Mouse (Mus musculus) layer of hippocampus, adult 9-11 months (tissue): ENCODE measurements around the gene Coro2a.
A peak's percentile ranks its signal among the peaks of the same experiment; 100 is the strongest.

ENCODE experiments used
- DNase-seq: peaks from one replicate; pipeline ENCODE4 v3.0.0; 2022

Coro2a gene

GRCm38 (mm10) chr4:46555762-46556161 is 46.2 kb downstream of the Coro2a start:
- no peak for DNase-seq

GRCm38 (mm10) chr4:46554295-46555069 is 47.5 kb downstream of the Coro2a start:
- peak; percentile 68 for DNase-seq

- DNase-seq = no peak
Observed at GRCm38 (mm10) chr4:46553864-46554263, 48.1 kb downstream of the Coro2a start.

- DNase-seq = no peak
Observed at GRCm38 (mm10) chr4:46550406-46550805, 51.6 kb downstream of the Coro2a start.

GRCm38 (mm10) chr4:46549979-46550378 is 52.0 kb downstream of the Coro2a start:
- no peak for DNase-seq

GRCm38 (mm10) chr4:46546709-46547108 is 55.3 kb downstream of the Coro2a start:
- no peak for DNase-seq

- DNase-seq = no peak
Observed at GRCm38 (mm10) chr4:46545498-46545897, 56.5 kb downstream of the Coro2a start.

GRCm38 (mm10) chr4:46544313-46544712 is 57.7 kb downstream of the Coro2a start:
- no peak for DNase-seq

GRCm38 (mm10) chr4:46543366-46544050 is 58.5 kb downstream of the Coro2a start:
- no peak for DNase-seq

GRCm38 (mm10) chr4:46541707-46542106 is 60.3 kb downstream of the Coro2a start:
- no peak for DNase-seq

- DNase-seq = no peak
Observed at GRCm38 (mm10) chr4:46539167-46539566, 62.8 kb downstream of the Coro2a start.

- no peak for DNase-seq
Observed at GRCm38 (mm10) chr4:46535840-46536361, 66.1 kb downstream of the Coro2a start, which contains the start of gene Trim14. Gene Trim14, minus strand, starts transcription at chr4:46536141.

GRCm38 (mm10) chr4:46535094-46535830 is 66.7 kb downstream of the Coro2a start:
- no peak for DNase-seq

GRCm38 (mm10) chr4:46533934-46534720 is 67.9 kb downstream of the Coro2a start:
- no peak for DNase-seq

GRCm38 (mm10) chr4:46532926-46533325 is 69.1 kb downstream of the Coro2a start:
- no peak for DNase-seq

- no peak for DNase-seq
Observed at GRCm38 (mm10) chr4:46532511-46532910, 69.5 kb downstream of the Coro2a start.

- DNase-seq = no peak
Observed at GRCm38 (mm10) chr4:46529722-46530121, 72.3 kb downstream of the Coro2a start.

GRCm38 (mm10) chr4:46527558-46527926 is 74.5 kb downstream of the Coro2a start:
- DNase-seq = no peak

GRCm38 (mm10) chr4:46526798-46527557 is 75.0 kb downstream of the Coro2a start:
- no peak for DNase-seq

GRCm38 (mm10) chr4:46526226-46526625 is 75.8 kb downstream of the Coro2a start:
- no peak for DNase-seq

- DNase-seq = no peak
Observed at GRCm38 (mm10) chr4:46523324-46523723, 78.7 kb downstream of the Coro2a start.

GRCm38 (mm10) chr4:46521457-46521856 is 80.5 kb downstream of the Coro2a start:
- DNase-seq = no peak
